Mouse (Mus musculus): ENCODE results near the gene Sbno2. TPM values are rescaled to one million over a fixed set of nuclear protein-coding genes. Genes with fewer than 3 reads are reported as not detected.

The Sbno2 gene
- polyA plus RNA-seq, 1 experiment from 2014 or later = 17.2 TPM

DNA sequence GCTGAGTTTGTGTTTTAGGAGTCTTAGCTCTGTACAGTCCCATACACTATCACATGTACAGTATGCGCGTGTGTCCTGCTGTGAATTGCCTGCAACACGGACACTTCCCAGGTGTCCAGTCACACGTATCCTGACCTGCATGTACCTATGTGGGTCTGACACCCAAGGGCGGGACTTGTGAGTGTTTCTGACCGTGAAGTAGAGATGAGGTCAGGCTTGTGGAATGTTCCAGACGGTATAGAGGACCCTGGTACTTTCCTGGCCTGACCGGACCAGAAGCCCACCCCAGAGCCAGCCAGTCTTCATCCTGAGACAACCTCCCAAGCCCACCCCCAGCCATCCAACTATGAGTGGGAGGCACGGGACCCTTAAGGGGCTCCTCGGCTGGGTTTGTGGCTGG lies 89.8 kb downstream of the Sbno2 start:
- Histone ChIP-seq H3K9me3 (replicated peaks; ENCODE audit: control insufficient read depth, low read length) (peaks cover 10% of the 10 kb centered on the region), H3K4me1 (ENCODE audit: control insufficient read depth, insufficient read depth, low read length) (peaks cover 17% of the 10 kb centered on the region), H3K27me3 (ENCODE audit: control insufficient read depth, insufficient read depth, low read length) (peaks cover 20% of the 10 kb centered on the region), H3K9ac (ENCODE audit: low read length) (no peak overlapping the region), H3K27ac (ENCODE audit: low read length) (no peak overlapping the region), H3K4me3 (replicated peaks; ENCODE audit: low read length) (no peak overlapping the region), H3K4me2 (ENCODE audit: low read depth, low read length) (no peak overlapping the region), H3K36me3 (ENCODE audit: control insufficient read depth, insufficient read depth, low read length) (peaks cover 7% of the 10 kb centered on the region; the same call in 1 of the 2 replicates)
- WGBS = 72% methylated on average over 10 of the region's 10 CpGs
- no peak for ATAC-seq (ENCODE audit: insufficient read depth, low FRiP score)

DNA sequence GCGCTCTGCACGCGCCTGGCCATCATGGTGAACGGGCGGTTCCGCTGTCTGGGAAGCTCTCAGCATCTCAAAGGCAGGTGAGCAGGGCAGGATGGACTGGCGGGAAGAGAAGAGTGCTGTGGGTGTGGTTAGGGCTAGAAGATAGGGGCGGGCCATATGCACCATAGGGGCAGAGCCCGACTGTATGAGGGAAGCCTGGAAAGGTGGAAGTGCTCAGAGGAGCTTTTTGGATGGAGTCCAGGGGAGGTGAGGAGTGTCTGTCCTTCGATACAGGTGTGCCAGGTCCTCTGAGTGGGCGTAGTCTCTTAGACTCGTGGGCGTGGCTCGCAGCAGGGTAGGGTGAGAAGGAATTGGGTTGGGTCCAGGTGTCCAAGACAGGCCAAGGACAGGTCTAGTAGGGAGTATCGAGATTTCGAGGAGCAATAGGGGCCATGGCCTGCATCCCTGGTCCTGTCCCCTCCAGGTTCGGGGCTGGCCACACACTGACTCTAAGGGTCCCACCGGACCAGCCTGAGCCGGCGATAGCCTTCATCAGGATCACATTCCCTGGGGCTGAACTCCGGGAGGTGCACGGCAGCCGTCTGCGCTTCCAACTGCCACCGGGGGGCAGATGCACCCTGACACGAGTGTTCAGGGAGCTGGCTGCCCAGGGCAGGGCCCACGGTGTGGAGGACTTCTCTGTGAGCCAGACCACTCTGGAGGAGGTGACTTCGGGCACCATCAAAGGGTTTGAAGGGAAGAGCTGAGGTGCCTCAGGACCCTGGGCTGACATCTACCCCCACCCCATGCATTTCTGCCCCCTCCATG lies 90.7 kb downstream of the Sbno2 start:
- H3K9me3 ChIP-seq (replicated peaks; ENCODE audit: control insufficient read depth, low read length) = peaks cover 15% of the 10 kb centered on the region
- peaks cover 15% of the 10 kb centered on the region for H3K4me1 ChIP-seq (ENCODE audit: control insufficient read depth, insufficient read depth, low read length)
- no peak for ATAC-seq (ENCODE audit: insufficient read depth, low FRiP score)
- peaks cover 20% of the 10 kb centered on the region for H3K27me3 ChIP-seq (ENCODE audit: control insufficient read depth, insufficient read depth, low read length)
- H3K4me3 ChIP-seq (replicated peaks; ENCODE audit: low read length) = no peak overlapping the region
- H3K27ac ChIP-seq (ENCODE audit: low read length) = no peak overlapping the region
- WGBS = 29% methylated on average over 28 of the region's 28 CpGs
- H3K4me2 ChIP-seq (ENCODE audit: low read depth, low read length) = no peak overlapping the region
- H3K9ac ChIP-seq (ENCODE audit: low read length) = no peak overlapping the region
- peaks cover 15% of the 10 kb centered on the region for H3K36me3 ChIP-seq (ENCODE audit: control insufficient read depth, insufficient read depth, low read length)

DNA sequence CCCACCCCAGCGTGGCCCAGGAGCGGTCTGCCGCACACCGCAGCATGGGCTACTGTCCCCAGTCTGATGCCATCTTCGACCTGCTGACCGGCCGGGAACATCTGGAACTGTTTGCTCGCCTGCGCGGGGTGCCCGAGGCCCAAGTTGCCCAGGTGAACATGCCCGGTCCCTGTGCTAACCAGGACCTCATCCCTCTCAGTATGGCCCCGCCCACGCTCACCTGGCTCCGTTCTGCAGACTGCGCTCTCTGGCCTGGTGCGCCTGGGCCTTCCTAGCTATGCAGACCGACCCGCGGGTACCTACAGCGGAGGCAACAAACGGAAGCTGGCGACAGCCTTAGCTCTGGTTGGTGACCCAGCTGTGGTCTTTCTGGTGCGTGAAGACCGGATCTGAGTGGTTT lies 91.8 kb downstream of the Sbno2 start:
- H3K27ac ChIP-seq (ENCODE audit: low read length) = no peak overlapping the region
- H3K4me3 ChIP-seq (replicated peaks; ENCODE audit: low read length) = no peak overlapping the region
- peaks cover 17% of the 10 kb centered on the region for H3K36me3 ChIP-seq (ENCODE audit: control insufficient read depth, insufficient read depth, low read length)
- H3K9me3 ChIP-seq (replicated peaks; ENCODE audit: control insufficient read depth, low read length) = peaks cover 15% of the 10 kb centered on the region
- no peak overlapping the region for H3K9ac ChIP-seq (ENCODE audit: low read length)
- peaks cover 20% of the 10 kb centered on the region for H3K27me3 ChIP-seq (ENCODE audit: control insufficient read depth, insufficient read depth, low read length)
- H3K4me1 ChIP-seq (ENCODE audit: control insufficient read depth, insufficient read depth, low read length) = peaks cover 5% of the 10 kb centered on the region
- H3K4me2 ChIP-seq (ENCODE audit: low read depth, low read length) = no peak overlapping the region
- WGBS = 44% methylated on average over 25 of the region's 25 CpGs
- no peak for ATAC-seq (ENCODE audit: insufficient read depth, low FRiP score)

DNA sequence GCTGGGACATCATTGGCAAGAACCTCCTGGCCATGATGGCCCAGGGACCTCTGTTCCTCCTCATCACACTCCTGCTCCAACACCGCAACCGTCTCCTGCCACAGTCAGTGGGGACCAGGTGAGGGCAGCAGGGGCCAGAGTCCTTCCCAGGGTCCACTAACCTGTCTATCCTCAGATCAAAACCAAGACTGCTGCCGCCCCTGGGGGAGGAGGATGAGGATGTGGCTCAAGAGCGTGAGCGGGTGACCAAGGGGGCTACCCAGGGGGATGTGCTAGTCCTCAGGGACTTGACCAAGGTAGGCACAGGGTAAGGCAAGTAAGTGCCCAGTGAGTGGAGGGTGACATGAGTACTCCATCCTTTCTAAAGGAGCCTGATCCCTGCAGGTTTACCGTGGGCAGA lies 93.6 kb downstream of the Sbno2 start:
- Histone ChIP-seq H3K27ac (ENCODE audit: low read length) (no peak overlapping the region), H3K4me3 (replicated peaks; ENCODE audit: low read length) (no peak overlapping the region), H3K36me3 (ENCODE audit: control insufficient read depth, insufficient read depth, low read length) (peaks cover 17% of the 10 kb centered on the region), H3K27me3 (ENCODE audit: control insufficient read depth, insufficient read depth, low read length) (peaks cover 20% of the 10 kb centered on the region), H3K4me2 (ENCODE audit: low read depth, low read length) (no peak overlapping the region), H3K4me1 (ENCODE audit: control insufficient read depth, insufficient read depth, low read length) (no peaks in the 10 kb centered on the region), H3K9me3 (replicated peaks; ENCODE audit: control insufficient read depth, low read length) (peaks cover 15% of the 10 kb centered on the region), H3K9ac (ENCODE audit: low read length) (no peak overlapping the region)
- ATAC-seq (ENCODE audit: insufficient read depth, low FRiP score) = no peak
- WGBS = 85% methylated on average over 6 of the region's 6 CpGs

Other genes with a start within 250 kb of the Sbno2 start
- gene Prtn3, start 231.1 kb downstream of the Sbno2 start, polyA plus RNA-seq (2015; fragmentation: Nextera tagmentation; extraction: Ambion mirVana) = 4.1 and 7.2 TPM in 2 replicates
- gene Plppr3, start 230.9 kb downstream of the Sbno2 start, polyA plus RNA-seq (2015; fragmentation: Nextera tagmentation; extraction: Ambion mirVana) = 28.7 and 29.1 TPM in 2 replicates
- 6.3 and 9.8 TPM in 2 replicates for gene Elane, start 219.3 kb downstream of the Sbno2 start, polyA plus RNA-seq (2015; fragmentation: Nextera tagmentation; extraction: Ambion mirVana)
- gene Cfd, start 214.7 kb downstream of the Sbno2 start, polyA plus RNA-seq (2015; fragmentation: Nextera tagmentation; extraction: Ambion mirVana) = not detected in 2 replicates
- gene Med16, start 196.6 kb downstream of the Sbno2 start, polyA plus RNA-seq (2015; fragmentation: Nextera tagmentation; extraction: Ambion mirVana) = 39.6 and 42.3 TPM in 2 replicates
- 4.1 TPM in 1 of 2 replicates, not detected in the other for gene Gm26602, start 194.7 kb downstream of the Sbno2 start, polyA plus RNA-seq (2015; fragmentation: Nextera tagmentation; extraction: Ambion mirVana)
- 0.89 and 0.97 TPM in 2 replicates for gene Kiss1r, start 188.6 kb downstream of the Sbno2 start, polyA plus RNA-seq (2015; fragmentation: Nextera tagmentation; extraction: Ambion mirVana)
- 160 and 176 TPM in 2 replicates for gene R3hdm4, start 184.4 kb downstream of the Sbno2 start, polyA plus RNA-seq (2015; fragmentation: Nextera tagmentation; extraction: Ambion mirVana)
- gene Arid3a, start 178.5 kb downstream of the Sbno2 start, polyA plus RNA-seq (2015; fragmentation: Nextera tagmentation; extraction: Ambion mirVana) = 4.9 and 5.2 TPM in 2 replicates
- gene Wdr18, start 145.4 kb downstream of the Sbno2 start, polyA plus RNA-seq (2015; fragmentation: Nextera tagmentation; extraction: Ambion mirVana) = 76.7 and 86.9 TPM in 2 replicates
- 0.21 and 0.45 TPM in 2 replicates for gene Grin3b, start 134.9 kb downstream of the Sbno2 start, polyA plus RNA-seq (2015; fragmentation: Nextera tagmentation; extraction: Ambion mirVana)
- gene Tmem259, start 121.2 kb downstream of the Sbno2 start, polyA plus RNA-seq (2015; fragmentation: Nextera tagmentation; extraction: Ambion mirVana) = 5.6 TPM in 2 replicates
- 333 and 334 TPM in 2 replicates for gene Cnn2, start 117.0 kb downstream of the Sbno2 start, polyA plus RNA-seq (2015; fragmentation: Nextera tagmentation; extraction: Ambion mirVana)
- gene Abca7, start 109.1 kb downstream of the Sbno2 start, polyA plus RNA-seq (2015; fragmentation: Nextera tagmentation; extraction: Ambion mirVana) = 6.3 and 7.4 TPM in 2 replicates
- 7.8 and 9.7 TPM in 2 replicates for gene Arhgap45, start 88.9 kb downstream of the Sbno2 start, polyA plus RNA-seq (2015; fragmentation: Nextera tagmentation; extraction: Ambion mirVana)
- gene Polr2e, start 65.8 kb downstream of the Sbno2 start, polyA plus RNA-seq (2015; fragmentation: Nextera tagmentation; extraction: Ambion mirVana) = 174 and 180 TPM in 2 replicates
- 445 and 507 TPM in 2 replicates for gene Gpx4, start 58.4 kb downstream of the Sbno2 start, polyA plus RNA-seq (2015; fragmentation: Nextera tagmentation; extraction: Ambion mirVana)
- 14.5 and 14.8 TPM in 2 replicates for gene Stk11, start 10.2 kb upstream of the Sbno2 start, polyA plus RNA-seq (2015; fragmentation: Nextera tagmentation; extraction: Ambion mirVana)
- gene Atp5d, start 33.1 kb upstream of the Sbno2 start, polyA plus RNA-seq (2015; fragmentation: Nextera tagmentation; extraction: Ambion mirVana) = 536 and 594 TPM in 2 replicates
- 3.1 and 3.9 TPM in 2 replicates for gene Cbarp, start 35.3 kb upstream of the Sbno2 start, polyA plus RNA-seq (2015; fragmentation: Nextera tagmentation; extraction: Ambion mirVana)
- gene Midn, start 42.7 kb upstream of the Sbno2 start, polyA plus RNA-seq (2015; fragmentation: Nextera tagmentation; extraction: Ambion mirVana) = 7.8 and 9.8 TPM in 2 replicates
- 69.8 and 80.8 TPM in 2 replicates for gene Cirbp, start 60.4 kb upstream of the Sbno2 start, polyA plus RNA-seq (2015; fragmentation: Nextera tagmentation; extraction: Ambion mirVana)
- 16.4 and 16.6 TPM in 2 replicates for gene 1600002K03Rik, start 67.4 kb upstream of the Sbno2 start, polyA plus RNA-seq (2015; fragmentation: Nextera tagmentation; extraction: Ambion mirVana)
- gene Efna2, start 73.9 kb upstream of the Sbno2 start, polyA plus RNA-seq (2015; fragmentation: Nextera tagmentation; extraction: Ambion mirVana) = 9.3 and 10.5 TPM in 2 replicates
- gene Mum1, start 120.9 kb upstream of the Sbno2 start, polyA plus RNA-seq (2015; fragmentation: Nextera tagmentation; extraction: Ambion mirVana) = 50.8 and 51.6 TPM in 2 replicates
- gene Ndufs7, start 143.6 kb upstream of the Sbno2 start, polyA plus RNA-seq (2015; fragmentation: Nextera tagmentation; extraction: Ambion mirVana) = 340 and 344 TPM in 2 replicates
- gene Gamt, start 155.4 kb upstream of the Sbno2 start, polyA plus RNA-seq (2015; fragmentation: Nextera tagmentation; extraction: Ambion mirVana) = 92.0 and 115 TPM in 2 replicates
- 35.8 and 43.9 TPM in 2 replicates for gene Dazap1, start 155.9 kb upstream of the Sbno2 start, polyA plus RNA-seq (2015; fragmentation: Nextera tagmentation; extraction: Ambion mirVana)
- 807 and 821 TPM in 2 replicates for gene Rps15, start 186.9 kb upstream of the Sbno2 start, polyA plus RNA-seq (2015; fragmentation: Nextera tagmentation; extraction: Ambion mirVana)
- 3.3 and 4.3 TPM in 2 replicates for gene Apc2, start 190.4 kb upstream of the Sbno2 start, polyA plus RNA-seq (2015; fragmentation: Nextera tagmentation; extraction: Ambion mirVana)
- 46.6 and 48.1 TPM in 2 replicates for gene 2310011J03Rik, start 215.0 kb upstream of the Sbno2 start, polyA plus RNA-seq (2015; fragmentation: Nextera tagmentation; extraction: Ambion mirVana)
- gene Pcsk4, start 223.9 kb upstream of the Sbno2 start, polyA plus RNA-seq (2015; fragmentation: Nextera tagmentation; extraction: Ambion mirVana) = 3.7 and 4.4 TPM in 2 replicates
- gene Reep6, start 224.4 kb upstream of the Sbno2 start, polyA plus RNA-seq (2015; fragmentation: Nextera tagmentation; extraction: Ambion mirVana) = 45.2 and 51.1 TPM in 2 replicates
- gene Adamtsl5, start 242.8 kb upstream of the Sbno2 start, polyA plus RNA-seq (2015; fragmentation: Nextera tagmentation; extraction: Ambion mirVana) = 22.0 and 24.0 TPM in 2 replicates